Mouse (Mus musculus) small intestine, adult 2 months (tissue): ENCODE data around the gene Ccl11.

Experiments used
- CTCF ChIP-seq: fragments of 200-500 bp; IDR thresholded peaks from 2 replicates; pipeline ENCODE4 v1.5.1; 2012; ENCODE audit warnings: low read depth, mild to moderate bottlenecking, control low read depth, inconsistent platforms, low read length, moderate library complexity, mixed read lengths; ENCODE audit not compliant: insufficient replicate concordance, insufficient read length; ENCODE audit errors: extremely low read depth
- POLR2A ChIP-seq: fragments of 200-500 bp; IDR thresholded peaks from 2 replicates; pipeline ENCODE4 v1.6.1; 2012; ENCODE audit warnings: low read depth, mild to moderate bottlenecking, control low read depth, inconsistent platforms, low read length, moderate library complexity

- no peak for TF ChIP-seq POLR2A
- no peak for TF ChIP-seq CTCF
Measured at GRCm38 (mm10) chr11:82038535-82038934, 19.1 kb upstream of the Ccl11 start, which contains the start of gene Gm17268.
